Mouse (Mus musculus): Measurements from ENCODE around the gene Ssbp3. TPM values are rescaled to one million over a fixed set of nuclear protein-coding genes. Genes with fewer than 3 reads are reported as not detected.

The Ssbp3 gene
- polyA plus RNA-seq, 1 experiment from 2014 or later, result 50.5 TPM

- ATAC-seq (ENCODE audit: insufficient read depth), result no peak
- Histone ChIP-seq H3K4me2 (no peak overlapping the region), H3K4me1 (replicated peaks) (peaks cover 50% of the 10 kb centered on the region), H3K27me3 (no peaks in the 10 kb centered on the region), H3K27ac (replicated peaks) (no peak overlapping the region), H3K36me3 (replicated peaks) (peaks cover 48% of the 10 kb centered on the region), H3K9me3 (replicated peaks) (no peaks in the 10 kb centered on the region), H3K9ac (no peak overlapping the region), H3K4me3 (replicated peaks) (no peak overlapping the region)
- 70% methylated on average over 13 of the region's 13 CpGs for WGBS (ENCODE audit: insufficient replicate concordance)
These were observed 101.5 kb downstream of the Ssbp3 start for GRCm38 (mm10) chr4:107012005-107012478.

GRCm38 (mm10) chr4:107012574-107012973 is 102.1 kb downstream of the Ssbp3 start:
- no peak overlapping the region for H3K4me3 ChIP-seq (replicated peaks)
- no peak overlapping the region for H3K4me2 ChIP-seq
- no peaks in the 10 kb centered on the region for H3K27me3 ChIP-seq
- 83% methylated on average over 3 of the region's 3 CpGs for WGBS (ENCODE audit: insufficient replicate concordance)
- no peak overlapping the region for H3K27ac ChIP-seq (replicated peaks)
- H3K9me3 ChIP-seq (replicated peaks), result no peaks in the 10 kb centered on the region
- ATAC-seq (ENCODE audit: insufficient read depth), result no peak
- peaks cover 48% of the 10 kb centered on the region for H3K36me3 ChIP-seq (replicated peaks)
- H3K4me1 ChIP-seq (replicated peaks), result peaks cover 48% of the 10 kb centered on the region
- H3K9ac ChIP-seq, result no peak overlapping the region

GRCm38 (mm10) chr4:107013119-107013816 is 102.8 kb downstream of the Ssbp3 start:
- peaks cover 48% of the 10 kb centered on the region for H3K36me3 ChIP-seq (replicated peaks)
- ATAC-seq (ENCODE audit: insufficient read depth), result no peak
- H3K27ac ChIP-seq (replicated peaks), result no peak overlapping the region
- no peak overlapping the region for H3K9ac ChIP-seq
- no peaks in the 10 kb centered on the region for H3K9me3 ChIP-seq (replicated peaks)
- H3K4me3 ChIP-seq (replicated peaks), result no peak overlapping the region
- H3K4me2 ChIP-seq, result no peak overlapping the region
- H3K27me3 ChIP-seq, result no peaks in the 10 kb centered on the region
- H3K4me1 ChIP-seq (replicated peaks), result peaks cover 41% of the 10 kb centered on the region
- WGBS (ENCODE audit: insufficient replicate concordance), result 83% methylated on average over 6 of the region's 6 CpGs

- Histone ChIP-seq H3K4me1 (replicated peaks) (peaks cover 38% of the 10 kb centered on the region), H3K36me3 (replicated peaks) (peaks cover 51% of the 10 kb centered on the region), H3K4me3 (replicated peaks) (no peak overlapping the region), H3K27ac (replicated peaks) (no peak overlapping the region), H3K9ac (no peak overlapping the region), H3K4me2 (no peak overlapping the region), H3K9me3 (replicated peaks) (no peaks in the 10 kb centered on the region), H3K27me3 (no peaks in the 10 kb centered on the region)
- WGBS (ENCODE audit: insufficient replicate concordance), result 82% methylated on average over 9 of the region's 9 CpGs
- no peak for ATAC-seq (ENCODE audit: insufficient read depth)
These were observed 103.3 kb downstream of the Ssbp3 start for GRCm38 (mm10) chr4:107013817-107014260.

GRCm38 (mm10) chr4:107015971-107016511 is 105.5 kb downstream of the Ssbp3 start:
- Histone ChIP-seq H3K4me1 (replicated peaks) (peaks cover 35% of the 10 kb centered on the region), H3K4me3 (replicated peaks) (no peak overlapping the region), H3K27ac (replicated peaks) (no peak overlapping the region), H3K4me2 (no peak overlapping the region), H3K9ac (no peak overlapping the region), H3K27me3 (no peaks in the 10 kb centered on the region), H3K9me3 (replicated peaks) (no peaks in the 10 kb centered on the region), H3K36me3 (replicated peaks) (peaks cover 32% of the 10 kb centered on the region)
- 78% methylated on average over 13 of the region's 13 CpGs for WGBS (ENCODE audit: insufficient replicate concordance)
- no peak for ATAC-seq (ENCODE audit: insufficient read depth)

- ATAC-seq (ENCODE audit: insufficient read depth), result no peak
- Histone ChIP-seq H3K36me3 (replicated peaks) (peaks cover 32% of the 10 kb centered on the region), H3K9ac (no peak overlapping the region), H3K27me3 (no peaks in the 10 kb centered on the region), H3K9me3 (replicated peaks) (no peaks in the 10 kb centered on the region), H3K4me2 (no peak overlapping the region), H3K4me3 (replicated peaks) (no peak overlapping the region), H3K27ac (replicated peaks) (no peak overlapping the region), H3K4me1 (replicated peaks) (peaks cover 35% of the 10 kb centered on the region)
These were observed 106.8 kb downstream of the Ssbp3 start for GRCm38 (mm10) chr4:107017257-107017656.

GRCm38 (mm10) chr4:107018521-107018920 is 108.0 kb downstream of the Ssbp3 start:
- Histone ChIP-seq H3K4me3 (replicated peaks) (no peak overlapping the region), H3K9me3 (replicated peaks) (no peaks in the 10 kb centered on the region), H3K4me2 (no peak overlapping the region), H3K27me3 (no peaks in the 10 kb centered on the region), H3K4me1 (replicated peaks) (peaks cover 35% of the 10 kb centered on the region), H3K9ac (no peak overlapping the region), H3K27ac (replicated peaks) (no peak overlapping the region), H3K36me3 (replicated peaks) (peaks cover 30% of the 10 kb centered on the region)
- ATAC-seq (ENCODE audit: insufficient read depth), result no peak
- 83% methylated on average over 3 of the region's 3 CpGs for WGBS (ENCODE audit: insufficient replicate concordance)

- H3K4me2 ChIP-seq, result no peak overlapping the region
- WGBS (ENCODE audit: insufficient replicate concordance), result 73% methylated on average over 7 of the region's 7 CpGs
- ATAC-seq (ENCODE audit: insufficient read depth), result no peak
- H3K9me3 ChIP-seq (replicated peaks), result no peaks in the 10 kb centered on the region
- H3K4me1 ChIP-seq (replicated peaks), result peaks cover 32% of the 10 kb centered on the region
- no peak overlapping the region for H3K27ac ChIP-seq (replicated peaks)
- H3K36me3 ChIP-seq (replicated peaks), result peaks cover 25% of the 10 kb centered on the region
- no peak overlapping the region for H3K4me3 ChIP-seq (replicated peaks)
- H3K9ac ChIP-seq, result no peak overlapping the region
- no peaks in the 10 kb centered on the region for H3K27me3 ChIP-seq
These were observed 108.5 kb downstream of the Ssbp3 start for GRCm38 (mm10) chr4:107019027-107019426.

GRCm38 (mm10) chr4:107020287-107021000 is 109.9 kb downstream of the Ssbp3 start:
- H3K9me3 ChIP-seq (replicated peaks), result no peaks in the 10 kb centered on the region
- H3K9ac ChIP-seq, result no peak overlapping the region
- no peak overlapping the region for H3K4me3 ChIP-seq (replicated peaks)
- H3K27ac ChIP-seq (replicated peaks), result no peak overlapping the region
- peaks cover 21% of the 10 kb centered on the region for H3K36me3 ChIP-seq (replicated peaks)
- no peaks in the 10 kb centered on the region for H3K27me3 ChIP-seq
- WGBS (ENCODE audit: insufficient replicate concordance), result 59% methylated on average over 5 of the region's 5 CpGs
- peak; percentile 48; the same call in 1 of the 2 replicates for ATAC-seq (ENCODE audit: insufficient read depth)
- peaks cover 32% of the 10 kb centered on the region for H3K4me1 ChIP-seq (replicated peaks)
- H3K4me2 ChIP-seq, result no peak overlapping the region

- no peak overlapping the region for H3K27ac ChIP-seq (replicated peaks)
- H3K27me3 ChIP-seq, result no peaks in the 10 kb centered on the region
- H3K4me1 ChIP-seq (replicated peaks), result peaks cover 26% of the 10 kb centered on the region
- H3K4me2 ChIP-seq, result no peak overlapping the region
- H3K36me3 ChIP-seq (replicated peaks), result peaks cover 13% of the 10 kb centered on the region; the same call in 1 of the 2 replicates
- ATAC-seq (ENCODE audit: insufficient read depth), result no peak
- no peaks in the 10 kb centered on the region for H3K9me3 ChIP-seq (replicated peaks)
- no peak overlapping the region for H3K4me3 ChIP-seq (replicated peaks)
- H3K9ac ChIP-seq, result no peak overlapping the region
- 69% methylated on average over 3 of the region's 3 CpGs for WGBS (ENCODE audit: insufficient replicate concordance)
These were observed 111.0 kb downstream of the Ssbp3 start for GRCm38 (mm10) chr4:107021464-107021863.

- no peak for ATAC-seq (ENCODE audit: insufficient read depth)
- no peak overlapping the region for H3K27ac ChIP-seq (replicated peaks)
- no peak overlapping the region for H3K9ac ChIP-seq
- H3K27me3 ChIP-seq, result no peaks in the 10 kb centered on the region
- no peak overlapping the region for H3K4me2 ChIP-seq
- peaks cover 6% of the 10 kb centered on the region for H3K4me1 ChIP-seq (replicated peaks)
- no peaks in the 10 kb centered on the region for H3K9me3 ChIP-seq (replicated peaks)
- H3K4me3 ChIP-seq (replicated peaks), result no peak overlapping the region
- WGBS (ENCODE audit: insufficient replicate concordance), result 88% methylated on average over 7 of the region's 7 CpGs
- H3K36me3 ChIP-seq (replicated peaks), result peaks cover 40% of the 10 kb centered on the region
These were observed 114.4 kb downstream of the Ssbp3 start for GRCm38 (mm10) chr4:107024899-107025298.
